Mouse (Mus musculus) adrenal gland, postnatal 10 days (tissue): Measurements from ENCODE around the gene Cfb. TPM values are rescaled to one million over a fixed set of nuclear protein-coding genes. Genes with fewer than 3 reads are reported as not detected.
A peak's percentile ranks its signal among the peaks of the same experiment; 100 is the strongest.
"Not testable (repeated sequence)": the region's sequence is repeated elsewhere in the genome, so short reads cannot be mapped to it uniquely, and the experiment has no call there.

Experiments
- DNase-seq: peaks from one replicate; pipeline ENCODE4 v3.0.0; 2021; ENCODE audit warnings: mixed read lengths
- long read RNA-seq, 2 experiments: library from polyadenylated mRNA; stranded (forward); transcript quantifications; one replicate each; pipeline ENCODE4 v2.0.0; 2021
- total RNA-seq, 2 experiments: library from RNA; stranded (reverse); gene quantifications; 2 replicates each; pipeline ENCODE4 v1.2.3; 2021

Gene Cfb
- total RNA-seq, result 100 to 1,000 TPM; 158 to 363 TPM
- long read RNA-seq, experiment 1, transcript Cfb-202 (18 exons, 2,751 nt), result major isoform, 346 of 446 reads
- long read RNA-seq, experiment 1, partial matches to known transcripts, result 37 of 446 reads
- long read RNA-seq, experiment 1, other reads (novel, unspliced or antisense), result 61 of 446 reads
- long read RNA-seq, experiment 2, transcript Cfb-202 (18 exons, 2,751 nt), result major isoform, 29 of 30 reads
- long read RNA-seq, experiment 2, partial matches to known transcripts, result 0 of 30 reads
- long read RNA-seq, experiment 2, other reads (novel, unspliced or antisense), result 1 of 30 reads

- no peak for DNase-seq
Observed at GRCm38 (mm10) chr17:34862416-34863081, at the start of gene Cfb. TSS of gene Cfb (minus strand) at chr17:34862518.

GRCm38 (mm10) chr17:34911945-34912351 is 49.6 kb upstream of the Cfb start:
- peak; percentile 88 for DNase-seq

GRCm38 (mm10) chr17:34910982-34911381 is 48.7 kb upstream of the Cfb start:
- no peak for DNase-seq

GRCm38 (mm10) chr17:34902895-34903294 is 40.6 kb upstream of the Cfb start:
- DNase-seq, result no peak

GRCm38 (mm10) chr17:34901948-34902347 is 39.6 kb upstream of the Cfb start:
- not testable (repeated sequence) for DNase-seq

GRCm38 (mm10) chr17:34900826-34901225 is 38.5 kb upstream of the Cfb start:
- DNase-seq, result not testable (repeated sequence)

GRCm38 (mm10) chr17:34899890-34900243 is 37.5 kb upstream of the Cfb start:
- DNase-seq, result no peak

GRCm38 (mm10) chr17:34899053-34899889 is 37.0 kb upstream of the Cfb start:
- DNase-seq, result peak; percentile 72

- peak; percentile 63 for DNase-seq
Observed at GRCm38 (mm10) chr17:34898706-34899052, 36.4 kb upstream of the Cfb start.

- DNase-seq, result peak; percentile 90
Observed at GRCm38 (mm10) chr17:34898160-34898586, 35.9 kb upstream of the Cfb start, which contains the start of the genes C2 and Ehmt2. TSS of gene C2 (minus strand) at chr17:34898265. TSS of gene Ehmt2 (plus strand) at chr17:34898469.

- peak; percentile 36 for DNase-seq
Observed at GRCm38 (mm10) chr17:34897373-34898159, 35.2 kb upstream of the Cfb start.

- DNase-seq, result no peak
Observed at GRCm38 (mm10) chr17:34896366-34896765, 34.0 kb upstream of the Cfb start.

- no peak for DNase-seq
Observed at GRCm38 (mm10) chr17:34895724-34896123, 33.4 kb upstream of the Cfb start.

GRCm38 (mm10) chr17:34894801-34895530 is 32.6 kb upstream of the Cfb start:
- peak; percentile 77 for DNase-seq

GRCm38 (mm10) chr17:34894074-34894597 is 31.8 kb upstream of the Cfb start:
- DNase-seq, result peak; percentile 97

GRCm38 (mm10) chr17:34893072-34893824 is 30.9 kb upstream of the Cfb start:
- DNase-seq, result no peak

GRCm38 (mm10) chr17:34891377-34891776 is 29.1 kb upstream of the Cfb start:
- no peak for DNase-seq

- no peak for DNase-seq
Observed at GRCm38 (mm10) chr17:34890074-34890743, 27.9 kb upstream of the Cfb start.

- no peak for DNase-seq
Observed at GRCm38 (mm10) chr17:34887942-34888341, 25.6 kb upstream of the Cfb start.

- DNase-seq, result no peak
Observed at GRCm38 (mm10) chr17:34885615-34886014, 23.3 kb upstream of the Cfb start.
